Mouse (Mus musculus) layer of hippocampus, adult 9-10 months (tissue): ENCODE data around the gene Trub1.

Experiments used
- DNase-seq: peaks from one replicate; pipeline ENCODE4 v3.0.0; 2022; ENCODE audit warnings: low spot score

The Trub1 gene

DNA sequence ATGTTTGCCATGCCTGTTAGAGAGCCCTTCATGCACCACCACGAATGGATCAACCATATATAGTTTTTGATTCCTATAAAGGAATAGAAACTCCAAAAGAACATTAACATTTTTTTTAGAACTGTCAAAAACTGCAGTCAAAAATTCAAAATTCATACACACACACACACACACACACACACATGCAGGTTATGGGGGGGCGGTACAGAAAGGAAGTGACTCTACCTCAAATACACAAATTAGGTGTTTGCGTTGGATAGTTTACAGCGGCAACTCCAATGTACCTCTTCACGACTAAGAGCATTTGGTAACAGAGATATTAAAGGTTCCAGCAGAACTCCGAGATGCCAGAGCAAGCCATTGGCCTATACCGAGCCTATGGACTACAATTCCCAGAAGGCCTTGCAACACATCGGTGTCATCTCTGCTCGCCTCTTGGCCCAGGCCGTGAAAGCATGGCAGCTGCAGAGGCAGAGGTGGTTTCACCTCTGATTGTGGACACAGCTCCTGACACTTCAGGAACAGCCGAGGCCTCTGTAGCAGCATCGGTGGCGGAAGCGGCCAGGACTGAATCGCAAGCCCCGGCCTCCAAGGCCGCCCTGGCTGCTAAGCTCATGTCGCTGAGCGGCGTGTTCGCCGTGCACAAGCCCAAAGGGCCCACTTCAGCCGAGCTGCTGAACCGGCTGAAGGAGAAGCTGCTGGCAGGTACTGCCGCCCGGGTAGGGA is at the start of gene Trub1:
Gene Trub1 (plus strand): TSS at position 421 of the 726 bp plus-strand sequence.
- DNase-seq, result peak; percentile 84

DNA sequence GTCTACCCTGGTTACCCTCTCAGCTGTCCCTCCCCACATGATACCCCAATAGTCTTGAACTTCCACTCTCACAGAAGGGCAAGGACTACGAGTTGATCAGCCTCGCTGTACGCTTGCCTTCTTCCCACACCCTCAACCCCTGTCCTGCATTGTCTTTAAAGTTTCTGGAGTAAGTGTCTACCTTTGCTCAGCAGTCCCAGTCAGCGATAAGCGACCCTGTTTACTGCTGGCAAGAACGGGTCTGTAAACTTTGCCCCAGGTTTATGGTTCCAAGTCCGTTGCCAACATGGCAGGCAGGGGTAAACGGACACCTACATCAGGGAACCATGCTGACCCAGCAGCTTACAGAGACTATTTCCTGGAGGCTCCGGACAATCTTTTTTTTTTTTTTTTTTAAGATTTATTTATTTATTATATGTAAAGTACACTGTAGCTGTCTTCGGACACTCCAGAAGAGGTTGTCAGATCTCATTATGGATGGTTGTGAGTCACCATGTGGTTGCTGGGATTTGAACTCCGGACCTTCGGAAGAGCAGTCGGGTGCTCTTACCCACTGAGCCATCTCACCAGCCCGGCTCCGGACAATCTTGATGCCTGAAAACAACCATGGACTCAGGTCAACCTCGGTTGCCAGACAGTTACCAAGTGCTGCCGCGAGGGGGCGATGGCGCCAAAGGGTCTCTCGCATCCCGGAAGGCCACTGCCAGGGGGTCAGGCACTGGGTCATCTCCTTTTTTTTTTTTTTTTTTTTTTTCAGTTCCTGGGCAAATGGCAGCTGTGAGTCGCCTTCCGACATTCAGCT is 48.8 kb upstream of the Trub1 start:
- peak; percentile 43 for DNase-seq

DNA sequence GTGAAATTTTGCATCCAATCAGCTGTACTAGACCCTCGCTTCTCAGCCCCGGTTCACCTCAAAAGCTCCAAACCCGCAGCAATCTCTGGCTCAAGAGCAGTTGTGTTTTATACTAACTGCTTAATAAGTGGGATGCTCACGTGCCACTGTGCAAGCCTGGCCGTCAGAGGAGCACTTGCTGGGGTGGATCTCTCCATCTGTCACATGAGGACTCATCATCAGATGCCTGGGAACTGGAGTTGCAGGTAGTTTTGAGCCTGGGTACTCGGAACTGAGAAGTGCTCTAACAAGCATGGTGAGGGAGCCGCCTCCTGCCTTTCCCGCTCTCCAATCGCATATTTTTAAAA is 48.2 kb upstream of the Trub1 start:
- DNase-seq, result no peak

DNA sequence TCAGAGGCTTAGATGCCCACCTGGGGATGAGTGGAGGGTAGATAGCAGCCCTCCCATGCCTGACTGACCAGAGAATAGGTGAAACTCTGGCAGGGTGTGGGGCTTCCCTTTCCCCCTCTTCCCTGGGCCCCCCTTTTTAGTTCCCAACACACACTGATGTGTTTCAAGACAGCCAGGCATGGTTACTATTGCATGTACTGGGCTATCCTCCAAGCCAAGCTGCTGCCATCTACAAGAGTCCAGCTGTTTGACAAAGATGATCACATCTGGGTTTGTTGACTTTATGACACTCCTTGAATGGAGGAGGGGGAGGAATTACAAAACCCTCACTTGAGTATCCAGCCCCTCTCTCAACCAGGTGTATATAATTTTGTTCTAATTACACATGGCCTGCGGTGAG is 44.8 kb upstream of the Trub1 start:
- no peak for DNase-seq

DNA sequence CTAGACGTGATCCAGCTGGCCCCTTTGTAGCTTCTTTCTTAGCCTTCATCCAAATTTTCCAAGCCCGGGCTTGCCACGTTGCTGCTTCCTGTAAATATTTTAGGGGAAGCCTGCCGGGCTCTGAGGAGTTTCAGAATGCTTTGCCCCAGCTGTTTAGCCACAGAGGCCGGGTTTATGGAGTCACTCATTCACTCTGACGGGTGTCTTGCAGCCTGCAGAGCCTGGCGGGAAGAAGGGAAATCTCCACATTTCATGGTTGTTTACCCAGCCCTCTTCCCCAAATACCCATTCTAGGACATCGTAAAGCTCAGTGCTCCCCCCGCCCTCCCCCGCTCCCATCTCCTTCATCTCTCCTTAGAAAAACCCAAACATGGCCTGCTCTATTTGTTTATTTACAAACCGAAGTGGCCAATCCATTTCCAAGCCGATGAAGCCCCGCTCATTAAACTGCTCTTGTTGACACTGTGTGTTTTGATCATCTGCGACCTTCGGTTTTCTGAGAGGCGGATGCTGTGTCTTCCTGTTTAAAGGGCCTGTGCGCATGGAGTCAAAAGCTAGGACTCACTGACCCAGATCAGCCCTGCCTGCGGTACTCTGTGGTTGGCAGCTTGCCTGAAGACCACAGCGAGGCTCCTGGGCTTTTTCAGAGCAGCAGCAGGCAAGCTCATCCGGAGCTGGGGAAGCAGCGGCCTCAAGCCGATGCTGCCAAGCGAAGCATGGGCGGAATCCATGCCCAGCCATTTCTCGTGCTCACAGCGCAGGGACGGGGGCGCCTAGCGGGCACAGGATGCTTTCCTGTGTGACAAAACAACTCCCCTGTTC is 41.1 kb upstream of the Trub1 start:
- peak; percentile 22 for DNase-seq

DNA sequence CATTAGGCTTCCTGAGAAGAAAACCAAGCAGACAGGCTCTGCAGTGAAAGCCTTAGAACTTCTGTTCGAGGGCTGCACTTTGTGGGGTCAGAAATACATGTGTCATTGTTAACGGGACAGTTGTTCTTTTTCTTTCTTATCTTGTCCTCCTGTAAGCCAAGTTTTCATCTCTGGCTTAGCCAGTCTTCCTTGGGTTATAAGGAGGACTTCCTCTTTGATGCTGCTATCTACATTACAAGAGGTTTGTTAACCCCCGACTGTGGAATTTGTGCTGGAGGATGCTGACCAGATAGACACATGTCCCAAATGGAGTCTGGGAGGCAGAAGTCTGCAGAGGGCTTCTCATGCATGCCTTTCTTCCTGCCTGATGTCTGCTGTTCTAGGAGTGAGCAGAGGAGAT is 39.5 kb upstream of the Trub1 start:
- no peak for DNase-seq

DNA sequence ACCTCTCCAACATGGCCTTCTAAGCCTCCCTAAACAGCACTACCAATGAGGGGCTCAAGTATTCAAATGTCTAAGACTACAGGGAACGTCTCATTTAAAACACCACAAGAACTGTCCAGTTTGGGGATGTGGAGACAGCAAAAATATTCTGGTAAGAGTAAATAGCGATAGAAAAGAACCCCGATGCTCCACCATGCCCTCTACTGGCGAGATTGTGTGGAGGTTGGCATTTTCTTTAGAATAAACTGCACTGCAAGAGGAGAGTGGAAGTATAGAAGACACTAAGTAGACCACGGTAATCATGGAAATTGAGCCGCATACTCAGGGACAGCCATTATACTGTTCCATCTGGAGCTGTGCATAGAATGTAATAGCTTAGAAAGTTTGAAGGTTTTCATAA is 38.8 kb upstream of the Trub1 start:
- DNase-seq, result no peak

DNA sequence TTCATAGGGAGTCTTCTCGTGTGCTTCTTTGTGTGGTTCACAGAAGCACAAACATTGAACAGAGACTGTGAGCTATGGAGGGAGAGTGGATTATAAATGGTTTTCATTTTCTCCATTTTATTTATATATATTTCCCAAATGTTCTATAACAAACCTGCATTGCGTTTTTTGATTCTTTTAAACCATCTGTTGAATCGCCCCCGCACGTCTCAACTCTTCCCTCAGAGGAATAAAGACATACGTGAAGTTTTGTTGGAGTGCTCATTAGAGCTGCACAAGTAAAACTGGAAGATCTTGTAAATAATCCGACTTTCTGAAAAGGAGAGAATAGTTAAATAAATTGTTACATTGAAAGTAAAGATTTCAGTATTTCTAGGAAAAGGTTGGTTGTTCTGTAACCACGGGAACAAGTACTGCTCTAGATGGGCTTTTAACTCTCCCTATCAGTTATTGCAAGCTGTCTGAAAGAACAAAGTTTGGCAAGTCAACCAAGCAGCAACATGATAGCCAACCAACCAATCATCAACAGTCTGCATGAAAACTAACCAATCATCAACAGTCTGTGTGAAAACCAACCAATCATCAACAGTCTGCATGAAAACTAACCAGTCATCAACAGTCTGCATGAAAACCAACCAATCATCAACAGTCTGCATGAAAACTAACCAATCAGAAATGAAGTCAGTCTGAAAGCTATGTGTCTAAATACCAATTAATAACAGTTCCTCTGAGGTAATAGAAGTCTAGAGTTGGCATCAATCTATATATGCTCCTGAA is 37.5 kb upstream of the Trub1 start:
- DNase-seq, result peak; percentile 8

DNA sequence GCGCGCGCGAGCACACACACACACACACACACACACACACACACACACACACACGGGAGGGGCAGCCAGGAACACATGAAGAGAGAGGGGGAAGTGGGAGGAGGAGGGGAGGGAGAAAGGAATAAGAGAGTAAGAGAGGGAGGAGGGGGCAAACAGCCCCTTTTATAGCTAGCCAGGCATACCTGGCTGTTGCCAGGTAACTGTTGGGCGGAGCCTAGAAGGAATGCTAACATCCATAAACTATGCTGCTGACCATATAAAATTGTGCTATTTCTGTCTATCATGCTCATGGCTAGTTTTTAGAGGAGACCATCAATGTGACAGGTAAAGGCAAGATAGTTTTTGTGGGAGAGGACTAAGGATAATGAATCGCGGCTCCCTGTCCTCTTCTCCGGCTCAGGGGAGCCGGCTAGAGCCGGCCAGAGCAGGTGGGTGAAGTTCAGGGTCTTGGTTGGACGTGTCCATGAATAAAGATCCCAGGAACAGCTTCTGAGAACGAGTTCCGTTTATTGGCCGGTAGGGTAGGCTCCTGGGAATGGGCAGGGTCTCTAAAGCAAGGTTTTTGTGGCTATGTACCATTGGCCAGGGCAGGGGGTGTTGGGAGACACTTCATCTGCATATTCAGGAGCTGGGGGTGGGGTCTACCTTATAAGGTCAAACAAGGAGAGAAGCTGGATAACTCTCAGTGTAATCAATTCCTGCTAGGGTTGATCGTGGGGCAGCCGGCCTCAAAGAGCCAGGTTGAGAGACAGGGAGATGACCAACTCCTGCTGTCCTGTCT is 34.7 kb upstream of the Trub1 start:
- DNase-seq, result no peak

DNA sequence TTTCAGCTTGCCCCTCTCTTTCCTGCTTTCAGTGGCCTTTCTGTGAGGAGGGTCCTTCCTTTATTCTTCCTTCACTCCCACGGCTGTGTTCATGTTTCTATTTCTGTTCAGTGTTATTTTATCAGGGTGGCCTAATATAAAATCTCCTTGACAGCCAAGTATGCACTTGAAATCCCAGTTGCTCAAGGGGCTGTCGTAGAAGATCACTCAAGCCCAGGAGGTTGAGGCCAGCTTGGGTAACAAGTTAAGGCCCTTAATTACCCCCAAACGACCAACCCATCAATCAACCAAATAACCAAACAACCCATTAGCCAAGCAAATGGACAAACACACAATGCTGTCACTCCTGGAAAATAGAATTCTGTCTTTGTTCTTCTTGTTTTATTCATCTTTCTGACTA is 29.3 kb upstream of the Trub1 start:
- DNase-seq, result no peak

DNA sequence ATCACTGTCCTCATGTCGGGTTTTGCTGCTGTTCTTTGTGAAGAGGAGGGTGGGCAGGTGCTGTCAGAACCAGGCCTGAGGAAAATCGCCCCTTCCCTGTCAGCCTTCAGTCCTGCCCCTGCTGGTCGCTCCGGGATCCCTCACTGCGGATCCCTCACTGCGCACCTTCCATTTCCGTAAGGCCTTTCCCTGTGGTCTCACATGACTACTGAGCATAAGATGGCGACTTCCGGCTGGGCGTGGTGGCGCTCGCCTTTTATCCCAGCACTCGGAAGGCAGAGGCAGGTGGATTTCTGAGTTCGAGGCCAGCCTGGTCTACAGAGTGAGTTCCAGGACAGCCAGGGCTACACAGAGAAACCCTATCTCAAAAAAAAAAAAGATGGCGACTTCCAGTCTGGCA is 27.4 kb upstream of the Trub1 start:
- DNase-seq, result no peak

DNA sequence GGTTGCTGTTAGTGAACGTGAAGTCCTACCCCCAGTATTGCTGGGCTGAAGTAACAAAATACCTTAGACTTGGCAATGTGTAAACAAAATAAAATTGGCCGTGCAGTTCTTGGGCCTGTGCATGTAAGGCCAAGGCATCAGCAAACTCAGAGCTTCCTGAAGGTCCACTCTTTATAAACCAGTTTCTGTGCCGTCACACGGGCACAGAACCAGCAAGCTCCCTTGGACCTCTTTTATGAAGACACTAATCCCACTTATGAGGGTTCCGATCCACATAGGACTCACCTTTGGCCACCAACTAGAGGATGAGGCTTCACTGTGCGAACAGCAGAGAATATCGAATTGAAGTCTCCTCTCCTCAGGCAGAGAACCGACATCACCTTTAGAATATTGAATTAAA is 25.9 kb upstream of the Trub1 start:
- no peak for DNase-seq

DNA sequence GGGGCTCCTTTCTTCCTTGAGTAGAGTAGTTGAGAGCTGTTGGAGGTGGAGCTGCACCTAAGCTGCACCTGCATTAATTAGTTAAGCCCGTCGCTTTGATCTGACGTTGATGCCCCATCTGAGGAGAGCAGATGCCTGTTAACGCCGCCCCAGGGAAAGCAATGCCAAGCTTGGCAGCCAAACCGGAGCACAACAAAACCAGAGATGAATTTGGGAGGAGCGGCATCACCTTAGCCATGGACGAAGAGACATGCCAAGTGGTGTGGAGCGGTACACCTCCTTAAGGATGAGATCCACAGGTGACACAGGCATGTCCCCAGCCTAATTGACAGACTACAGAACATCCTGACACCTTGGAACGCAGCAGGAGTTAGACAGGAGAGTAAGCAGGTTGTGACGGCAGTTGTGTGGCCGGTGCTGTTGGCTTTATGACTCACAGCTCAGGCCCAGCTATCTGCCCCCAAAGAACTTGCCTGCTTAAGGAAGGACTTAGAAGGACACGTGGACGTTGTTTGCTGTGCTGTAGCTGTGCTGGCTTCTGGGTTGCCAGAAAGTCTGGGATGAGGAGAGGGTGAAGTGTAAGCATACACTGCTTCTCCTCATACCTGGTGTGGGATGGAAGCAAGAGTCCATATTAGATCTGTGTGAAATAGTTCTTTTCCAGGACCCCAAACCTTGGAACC is 24.8 kb upstream of the Trub1 start:
- no peak for DNase-seq

DNA sequence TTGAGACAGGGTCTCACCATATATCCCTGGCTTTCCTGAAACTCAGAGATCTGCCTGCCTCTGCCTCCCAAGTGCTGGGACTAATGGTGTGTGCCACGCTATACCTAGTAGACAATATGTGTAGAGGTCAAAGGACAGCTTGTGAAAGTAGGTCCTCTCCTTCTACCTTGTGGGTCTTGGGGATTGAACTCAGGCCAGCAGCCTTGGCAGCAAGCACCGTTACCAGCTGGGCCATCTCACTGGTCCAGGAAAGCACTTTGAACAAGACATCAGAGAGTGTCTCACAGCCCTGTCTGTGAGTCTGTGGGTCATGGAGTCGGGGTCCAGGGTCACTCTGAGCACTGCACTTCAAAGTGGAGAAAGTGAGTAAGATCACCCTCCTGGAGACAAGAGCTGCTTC is 24.1 kb upstream of the Trub1 start:
- no peak for DNase-seq

DNA sequence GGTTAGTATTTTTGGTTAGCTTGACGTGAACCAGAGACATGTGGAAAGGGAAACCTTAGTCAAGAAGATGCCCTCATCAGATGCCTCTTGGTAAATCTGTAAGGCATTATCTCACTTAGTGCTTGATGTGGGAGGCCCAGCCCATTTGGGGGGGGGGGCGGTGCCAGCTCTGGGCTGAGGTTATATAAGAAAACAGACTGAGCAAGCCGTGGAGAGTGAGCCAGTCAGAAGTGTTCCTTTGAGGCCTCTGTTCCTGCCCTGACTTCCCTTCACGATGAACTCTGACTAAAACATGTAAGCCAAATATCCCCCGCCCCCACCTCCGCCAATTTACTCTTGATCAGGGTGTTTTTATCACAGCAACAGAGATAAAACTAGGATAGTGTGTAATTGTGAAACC is 22.8 kb upstream of the Trub1 start:
- DNase-seq, result no peak

DNA sequence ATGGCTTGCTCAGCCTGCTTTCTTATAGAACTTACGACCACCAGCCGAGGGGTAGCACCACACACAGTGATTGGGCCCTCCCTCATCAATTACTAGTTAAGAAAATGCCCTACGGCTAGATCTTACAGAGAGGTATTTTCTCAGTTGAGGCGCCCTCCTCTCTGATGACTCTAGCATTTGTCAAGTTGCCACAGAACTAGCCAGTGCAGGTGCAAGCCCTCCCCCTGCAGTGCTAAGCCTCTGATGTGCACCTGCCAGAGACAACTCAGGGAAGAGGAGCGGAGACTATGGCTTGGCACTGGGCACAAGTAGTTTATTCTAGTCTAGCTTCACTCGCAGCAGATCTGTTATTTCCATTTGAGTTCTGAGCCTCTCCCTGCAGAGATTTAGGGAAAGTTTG is 21.2 kb upstream of the Trub1 start:
- no peak for DNase-seq

DNA sequence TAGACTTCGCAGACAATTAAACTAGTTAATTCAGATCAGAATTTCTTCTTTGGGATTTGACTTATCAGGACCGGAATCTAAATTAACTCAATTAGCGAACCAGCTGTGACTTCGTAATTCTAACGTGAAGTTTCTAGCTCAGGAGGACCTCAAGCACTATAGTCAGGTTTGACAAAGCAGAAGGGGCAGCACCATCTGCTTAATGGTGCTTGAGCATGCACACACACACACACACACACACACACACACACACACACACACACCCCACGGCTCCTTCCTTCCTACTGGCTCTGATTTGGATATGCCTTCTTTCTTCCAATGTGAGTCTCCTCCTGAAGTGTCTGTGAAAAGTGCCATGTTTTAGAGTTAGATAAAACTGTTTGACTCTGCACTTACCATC is 18.7 kb upstream of the Trub1 start:
- DNase-seq, result no peak

DNA sequence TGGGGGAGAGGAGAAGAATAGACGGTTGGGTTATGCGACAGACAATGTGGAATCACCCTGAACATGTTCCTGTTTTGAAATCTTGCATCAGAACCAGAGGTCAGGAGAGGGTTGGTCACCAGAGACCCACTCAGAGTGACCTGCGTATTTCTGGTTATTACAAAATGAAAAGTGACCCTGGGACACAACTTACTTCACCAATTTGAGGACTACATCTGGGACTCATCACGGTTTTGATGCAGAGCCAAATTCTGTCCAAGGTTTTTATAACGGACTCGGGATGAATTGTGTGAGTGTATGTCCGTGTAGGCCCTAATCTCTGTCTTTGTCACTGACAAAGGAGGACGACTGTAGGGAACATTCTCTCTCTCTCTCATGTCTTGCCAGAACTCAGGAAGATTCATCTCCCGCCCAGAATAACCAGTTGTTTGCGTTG is 16.1 kb upstream of the Trub1 start:
- DNase-seq, result no peak

DNA sequence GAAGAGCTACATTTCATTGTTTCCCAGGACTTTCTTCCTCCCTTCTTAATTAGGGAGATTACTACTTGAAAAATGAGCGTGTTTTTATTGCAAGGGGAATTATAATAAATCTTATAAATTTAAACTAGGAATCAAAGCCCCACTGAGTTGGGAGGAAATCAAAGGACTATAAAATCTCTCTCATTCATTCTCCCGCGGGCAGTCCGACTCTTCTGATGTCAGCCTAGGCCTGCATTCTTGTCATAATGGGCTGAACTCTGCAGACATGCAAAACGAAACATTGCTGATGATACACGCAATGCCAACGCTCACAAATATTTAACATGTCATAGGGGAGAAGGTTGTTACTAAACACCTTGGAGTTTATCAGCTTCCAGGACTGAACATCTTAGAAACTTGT is 15.7 kb upstream of the Trub1 start:
- no peak for DNase-seq

DNA sequence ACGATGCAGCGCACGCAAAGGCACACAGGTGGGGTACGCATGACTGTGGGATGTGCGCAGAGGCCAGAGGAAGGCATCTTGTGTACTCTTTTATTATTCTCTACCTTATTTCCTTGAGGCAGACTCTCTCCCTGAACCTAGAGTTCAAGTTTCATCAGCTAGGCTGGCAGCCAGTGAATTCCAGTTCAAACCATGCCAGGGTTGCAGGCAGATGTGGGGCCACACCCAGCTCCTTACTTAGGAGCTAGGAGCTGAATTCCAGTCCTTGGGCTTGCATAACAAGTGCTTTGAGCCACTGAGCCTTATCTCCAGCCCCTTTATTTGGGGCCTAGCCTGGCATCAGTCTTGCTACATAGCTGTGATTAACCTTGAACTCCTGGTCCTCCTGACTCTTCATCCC is 13.4 kb upstream of the Trub1 start:
- no peak for DNase-seq

DNA sequence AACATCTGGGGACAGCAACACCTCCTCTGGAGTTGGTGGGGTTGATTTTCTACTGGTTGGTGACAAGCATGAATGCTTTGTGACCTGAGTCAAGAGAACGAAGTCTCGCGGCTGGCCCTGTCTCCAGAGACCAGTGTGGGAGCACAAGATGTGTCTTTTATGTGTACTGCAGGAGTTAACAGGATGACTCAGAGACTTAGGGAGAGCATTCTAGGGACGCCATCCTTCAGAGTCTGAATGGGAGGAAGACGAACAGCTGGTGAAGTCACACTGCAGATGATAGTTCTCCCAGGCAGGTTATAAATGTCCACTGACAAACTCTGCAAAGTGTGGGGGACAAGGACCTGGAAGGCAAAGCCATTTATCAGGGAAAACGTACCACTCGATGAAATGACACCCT is 11.2 kb upstream of the Trub1 start:
- no peak for DNase-seq
